Mouse (Mus musculus): ENCODE results near the gene Hoxb6.

Gene Hoxb6

DNA sequence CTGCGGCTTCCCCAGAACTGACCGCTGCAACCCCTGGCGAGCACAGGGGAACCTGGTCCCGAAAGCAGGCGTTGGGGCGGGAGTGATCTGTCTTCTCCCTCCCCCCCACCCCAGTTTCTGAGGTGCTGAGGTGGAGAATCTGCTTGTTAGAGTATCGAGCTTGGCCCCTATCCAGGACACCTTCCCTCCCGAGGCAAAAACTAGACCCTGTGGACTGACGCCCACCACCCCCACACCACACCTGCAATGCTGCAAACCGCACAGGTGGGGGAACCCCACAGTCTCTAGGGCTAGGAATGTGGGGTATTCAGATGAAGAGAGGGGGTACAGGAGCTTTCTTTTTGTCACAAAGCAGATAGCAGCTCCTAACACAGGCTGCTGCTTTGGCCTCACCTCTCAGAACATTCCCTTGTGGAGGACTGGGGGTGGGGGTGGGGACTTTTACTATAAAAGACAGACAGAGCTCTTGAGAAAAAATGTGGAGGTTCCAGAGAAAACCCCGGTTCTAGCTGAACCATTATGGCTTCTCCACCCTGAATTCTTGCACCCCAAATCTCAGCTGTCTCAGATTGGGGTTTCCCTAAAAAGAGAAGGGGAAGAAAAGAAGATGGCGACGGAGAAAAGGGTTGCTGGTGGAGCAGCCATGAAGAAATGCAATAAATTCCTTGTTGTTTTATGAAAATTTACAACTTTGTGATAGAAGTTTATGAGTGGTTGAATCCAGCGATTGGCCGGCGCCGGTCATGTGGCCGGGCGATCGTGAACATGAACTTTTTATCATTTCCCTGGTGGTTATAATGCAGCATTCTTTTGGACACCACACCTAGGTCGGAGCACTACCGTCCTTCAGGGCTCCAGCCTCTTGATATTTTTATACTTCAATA, at the start of gene Hoxb6:
Gene Hoxb6 (plus strand): TSS at position 796 of the 884 bp plus-strand sequence.
- DNase-seq (ENCODE audit: extremely low spot score) = no peak

DNA sequence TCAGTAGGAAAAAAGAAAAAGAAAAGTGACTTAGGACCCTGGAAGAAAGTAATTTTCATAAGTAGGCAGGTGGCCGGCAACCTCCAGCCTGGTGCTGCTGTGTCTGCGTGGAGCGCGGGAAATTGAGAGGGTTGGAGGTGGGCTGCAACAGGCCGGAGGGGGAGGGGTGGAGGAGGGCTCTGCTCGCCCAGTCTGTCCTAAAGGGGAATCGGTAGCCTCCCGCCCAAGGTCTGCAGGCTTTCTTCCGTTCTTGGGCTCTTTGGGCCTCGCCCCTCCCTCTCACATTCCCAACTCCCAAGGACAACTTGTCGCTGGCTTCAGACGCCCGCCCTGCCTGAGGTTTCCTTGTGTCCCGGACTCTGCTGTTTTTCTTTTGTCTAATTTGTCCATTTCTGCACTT, 41.4 kb upstream of the Hoxb6 start:
- peak; percentile 48 for DNase-seq (ENCODE audit: extremely low spot score)

DNA sequence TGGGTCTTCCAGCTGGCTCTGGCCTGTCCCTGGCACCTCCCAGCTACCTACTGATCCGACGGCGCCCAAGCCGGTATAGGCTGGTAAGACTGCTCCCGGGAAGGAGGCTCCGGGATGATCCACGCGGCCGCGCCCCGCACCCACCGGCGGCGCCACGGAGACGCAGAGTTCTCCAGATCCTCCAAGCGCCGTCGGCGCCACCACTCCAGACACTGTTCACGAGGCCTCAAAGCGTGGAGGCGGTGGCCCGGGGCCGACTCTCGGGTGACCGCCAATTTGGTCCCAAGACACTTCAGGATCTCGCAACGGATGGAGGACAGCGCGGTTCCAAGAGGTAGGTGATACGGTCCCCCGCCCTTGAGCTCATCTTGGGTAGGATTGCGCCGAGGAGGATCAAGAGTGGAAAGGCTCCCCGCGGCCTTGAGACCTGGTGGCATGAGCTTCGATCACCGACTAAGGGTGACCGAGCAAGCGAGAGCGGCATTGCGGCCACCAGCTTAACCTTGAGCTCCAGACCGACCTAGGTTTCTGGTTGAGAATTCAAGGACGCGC, 40.7 kb upstream of the Hoxb6 start:
- DNase-seq (ENCODE audit: extremely low spot score) = peak; percentile 36

DNA sequence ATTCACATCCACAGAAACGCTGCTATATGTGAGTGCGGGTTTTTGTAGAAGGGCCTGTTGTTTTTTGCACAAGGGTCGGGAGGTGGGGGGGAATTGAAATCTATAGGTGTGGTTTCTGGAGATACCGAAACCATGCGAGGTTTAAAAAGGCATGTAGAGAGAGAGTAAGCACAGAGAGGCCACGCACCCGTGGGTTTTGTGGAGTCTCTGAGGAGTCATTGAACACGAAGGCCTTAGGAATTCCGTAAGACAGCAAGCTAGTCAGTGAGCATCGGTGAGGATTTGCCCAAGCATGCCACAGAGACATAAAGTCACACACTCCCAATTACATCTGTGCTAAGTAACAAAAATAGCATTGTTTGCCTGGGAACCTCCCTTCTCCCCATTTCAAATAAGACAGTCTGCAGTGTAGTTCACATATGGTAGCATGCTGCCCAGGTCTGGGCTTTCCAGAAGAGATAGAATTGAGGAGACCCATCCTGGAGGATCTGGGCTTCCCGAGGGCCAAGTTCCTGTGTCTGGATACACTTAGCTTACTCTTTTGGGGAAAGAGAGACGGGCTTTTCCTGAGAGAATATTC, 39.6 kb upstream of the Hoxb6 start:
- DNase-seq (ENCODE audit: extremely low spot score) = peak; percentile 27

DNA sequence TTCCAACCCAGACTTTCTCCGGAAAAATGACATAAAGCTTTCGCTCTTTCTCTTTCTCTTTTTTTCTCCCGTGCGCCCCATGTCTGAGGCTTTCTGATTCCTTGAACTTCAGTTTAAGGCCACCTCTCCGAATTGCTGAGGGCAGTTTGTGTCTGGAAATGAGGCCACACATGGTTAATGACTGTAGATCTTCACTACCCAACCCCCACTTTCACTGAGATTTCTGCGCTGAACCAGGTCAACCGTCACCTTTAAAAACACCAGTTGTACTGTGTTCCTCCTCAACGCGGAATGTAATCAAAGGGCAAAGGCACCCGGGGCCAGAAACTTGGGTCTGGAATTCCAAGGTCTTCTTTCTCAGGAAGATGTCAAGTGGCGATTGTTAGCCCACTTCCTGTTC, 38.1 kb upstream of the Hoxb6 start:
- DNase-seq (ENCODE audit: extremely low spot score) = peak; percentile 25

DNA sequence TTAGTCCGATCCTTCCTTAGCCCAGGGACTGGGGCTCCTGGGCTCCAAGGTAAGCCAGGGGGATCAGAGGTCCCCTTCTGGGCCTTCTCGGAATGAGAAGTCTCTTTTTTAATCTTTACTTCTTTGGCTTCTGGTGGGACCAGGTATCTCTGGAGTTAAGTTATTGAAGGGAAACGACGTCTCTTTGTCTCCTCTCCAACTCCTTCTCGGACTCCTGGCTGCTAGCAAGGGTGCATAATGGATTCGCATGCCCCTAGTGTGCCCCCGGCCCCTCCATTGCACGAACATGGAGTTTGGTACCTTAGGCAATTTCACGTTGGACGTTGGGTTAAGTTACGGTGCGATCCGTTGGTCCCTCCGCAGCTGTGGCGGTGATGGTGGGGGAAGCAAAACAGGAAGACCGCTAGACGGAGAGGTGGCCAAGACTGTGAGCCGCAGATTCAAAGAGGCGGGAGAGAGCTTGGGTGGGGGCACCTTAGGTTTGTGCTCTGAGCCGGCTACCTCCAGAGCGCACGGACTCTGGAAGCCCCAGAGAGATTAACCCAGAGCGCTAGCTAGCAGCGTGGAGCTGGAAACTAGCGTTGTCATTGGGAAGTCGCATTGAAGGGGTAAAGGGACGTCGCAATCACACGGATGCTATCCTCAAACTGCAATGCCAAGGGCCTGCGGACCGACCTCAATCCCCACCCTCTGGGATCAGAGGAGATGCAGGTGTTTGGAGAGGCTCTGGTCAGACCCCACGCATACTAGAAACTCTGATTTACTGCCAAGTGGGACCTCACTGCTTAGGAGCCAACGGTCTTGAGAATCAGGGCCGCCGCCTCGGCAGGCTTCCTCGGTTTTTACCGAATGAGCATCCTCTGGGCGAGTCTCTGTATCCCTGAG, 36.9 kb upstream of the Hoxb6 start:
- DNase-seq (ENCODE audit: extremely low spot score) = peak; percentile 47

DNA sequence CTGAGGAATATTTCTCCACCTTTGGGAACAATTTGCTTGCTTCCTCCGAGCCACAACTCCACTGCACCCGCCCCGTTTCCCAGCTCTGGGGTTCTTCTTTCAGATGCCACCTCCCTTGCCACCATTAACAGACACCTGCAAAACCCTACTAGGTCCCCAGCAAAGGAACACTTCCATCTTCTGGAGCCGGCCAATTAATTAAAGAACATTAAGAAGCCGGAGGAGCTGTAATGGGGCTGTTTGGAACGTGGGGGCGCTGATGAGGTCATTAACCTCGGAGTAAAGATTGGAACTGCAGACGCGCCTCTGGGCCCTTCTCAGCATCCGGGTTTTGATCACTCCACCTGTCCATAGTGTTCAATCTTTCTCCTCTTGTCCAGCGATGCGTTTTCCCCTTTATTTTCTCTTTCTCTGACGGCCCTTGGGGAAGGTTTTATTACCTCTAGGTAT, 36.3 kb upstream of the Hoxb6 start:
- peak; percentile 35 for DNase-seq (ENCODE audit: extremely low spot score)

DNA sequence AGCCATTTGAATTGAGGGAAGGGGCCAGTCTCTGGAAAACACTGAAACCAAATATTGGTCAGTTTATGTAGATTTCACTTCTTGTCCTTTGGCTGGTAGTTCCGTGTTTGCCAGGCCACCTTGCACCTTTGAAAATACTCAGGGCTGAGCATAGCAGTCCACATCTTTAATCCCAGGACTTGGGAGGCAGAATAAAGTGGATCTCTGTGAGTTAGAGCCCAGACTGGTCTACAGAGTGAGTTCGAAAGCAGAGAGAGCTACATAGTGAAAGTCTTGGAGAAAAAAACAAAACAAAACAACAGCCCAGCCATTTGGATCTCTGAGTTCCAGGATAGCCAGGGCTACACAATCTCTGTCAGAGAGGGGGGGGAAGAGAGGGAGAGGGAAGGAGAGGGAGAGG, 35.1 kb upstream of the Hoxb6 start:
- no peak for DNase-seq (ENCODE audit: extremely low spot score)

DNA sequence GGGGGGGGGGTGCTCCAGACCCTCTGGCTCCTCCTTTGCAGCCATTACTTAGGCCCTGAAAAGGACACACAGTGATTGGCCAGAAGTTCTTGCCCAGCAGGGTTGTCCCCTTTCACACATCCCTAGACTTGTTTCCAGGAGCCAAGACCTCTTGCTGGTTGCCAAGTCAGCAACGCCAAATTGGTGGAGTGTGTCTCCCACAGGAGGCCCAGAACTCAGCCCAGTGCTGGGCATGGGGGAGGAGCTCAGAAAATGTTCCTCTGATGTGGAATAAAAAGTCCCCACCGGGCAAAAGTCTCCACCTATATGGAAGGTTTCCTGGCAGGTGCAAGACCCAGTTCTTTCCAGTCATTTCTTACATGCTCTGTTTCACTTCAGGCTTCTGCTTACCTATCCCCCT, 33.2 kb upstream of the Hoxb6 start:
- DNase-seq (ENCODE audit: extremely low spot score) = no peak

DNA sequence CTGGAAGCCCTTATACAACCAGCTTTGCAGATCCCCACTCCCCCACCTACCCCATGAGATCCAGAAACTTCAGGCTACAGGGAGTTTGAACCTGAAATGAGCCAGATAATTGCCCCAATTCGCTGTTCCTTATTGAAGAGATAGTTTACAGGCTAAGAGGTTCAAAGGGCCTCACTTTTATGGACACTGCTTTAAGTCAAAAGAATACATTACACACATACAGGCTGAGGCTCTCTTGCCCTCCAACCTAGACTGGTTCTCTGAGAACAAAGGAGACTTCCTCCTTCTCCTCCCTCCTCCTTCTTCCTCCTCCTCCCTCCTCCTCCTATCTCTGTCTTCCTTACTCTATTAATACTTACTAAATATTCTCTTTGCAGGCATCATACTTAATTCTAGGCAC, 32.8 kb upstream of the Hoxb6 start:
- no peak for DNase-seq (ENCODE audit: extremely low spot score)

DNA sequence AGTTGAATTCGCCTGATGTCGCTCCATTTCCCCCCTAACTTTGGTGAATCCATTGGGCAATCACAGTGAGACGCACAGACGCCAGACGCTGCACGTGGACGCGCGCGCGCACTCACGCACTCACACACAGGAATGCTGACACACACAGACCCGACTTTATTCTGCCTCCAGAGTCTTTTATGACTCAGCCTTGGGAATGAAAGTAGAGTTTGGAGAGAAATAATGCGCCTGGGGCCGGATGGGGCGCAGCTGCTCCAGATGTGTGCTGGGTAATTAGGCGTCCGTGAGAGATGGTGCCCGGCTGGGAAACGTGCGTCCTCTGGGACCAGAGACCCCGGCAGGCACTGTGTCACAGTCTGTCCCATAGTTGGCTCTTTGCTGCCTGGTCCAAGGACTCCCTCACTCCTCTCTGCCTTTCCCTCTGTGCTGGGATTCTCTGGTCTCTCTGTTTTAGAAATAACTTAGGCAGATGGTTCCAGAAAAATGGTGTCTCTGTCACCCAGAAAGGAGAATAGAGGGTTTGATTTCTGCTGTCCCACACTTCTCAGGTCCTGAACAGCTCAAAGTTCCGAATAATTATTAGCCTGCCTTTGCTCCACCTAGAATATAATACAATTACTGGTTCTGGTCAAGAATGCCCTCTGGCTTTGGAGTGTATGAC, 31.8 kb upstream of the Hoxb6 start:
- DNase-seq (ENCODE audit: extremely low spot score) = peak; percentile 29

DNA sequence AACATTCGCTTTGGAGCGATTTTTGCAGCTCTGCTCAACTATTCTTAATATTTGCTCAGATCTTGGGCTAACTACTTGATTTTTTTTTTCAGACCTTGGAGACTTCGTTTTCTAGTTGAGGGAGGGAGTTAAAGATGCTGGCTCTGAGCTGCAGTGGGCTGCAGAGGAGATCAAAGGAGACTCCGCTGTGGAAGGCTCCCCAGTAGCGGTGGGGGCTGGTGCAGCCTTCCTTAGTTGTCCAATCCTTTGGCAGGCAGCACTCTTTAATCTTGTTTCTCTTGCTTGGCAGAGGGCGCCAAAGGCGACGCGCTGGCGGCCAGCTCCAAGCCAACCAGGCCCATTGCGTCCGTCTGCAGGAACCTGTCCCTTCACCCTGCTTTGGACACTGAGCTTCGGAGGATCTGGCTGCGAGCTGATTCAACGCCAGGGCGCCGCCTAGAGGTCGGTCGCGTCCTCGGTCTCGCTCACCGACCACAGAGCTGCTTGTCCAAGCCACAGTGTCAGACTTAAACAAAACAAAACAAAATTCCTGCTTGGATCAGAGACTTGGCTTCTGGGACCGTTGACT, 30.9 kb upstream of the Hoxb6 start:
- DNase-seq (ENCODE audit: extremely low spot score) = peak; percentile 88

DNA sequence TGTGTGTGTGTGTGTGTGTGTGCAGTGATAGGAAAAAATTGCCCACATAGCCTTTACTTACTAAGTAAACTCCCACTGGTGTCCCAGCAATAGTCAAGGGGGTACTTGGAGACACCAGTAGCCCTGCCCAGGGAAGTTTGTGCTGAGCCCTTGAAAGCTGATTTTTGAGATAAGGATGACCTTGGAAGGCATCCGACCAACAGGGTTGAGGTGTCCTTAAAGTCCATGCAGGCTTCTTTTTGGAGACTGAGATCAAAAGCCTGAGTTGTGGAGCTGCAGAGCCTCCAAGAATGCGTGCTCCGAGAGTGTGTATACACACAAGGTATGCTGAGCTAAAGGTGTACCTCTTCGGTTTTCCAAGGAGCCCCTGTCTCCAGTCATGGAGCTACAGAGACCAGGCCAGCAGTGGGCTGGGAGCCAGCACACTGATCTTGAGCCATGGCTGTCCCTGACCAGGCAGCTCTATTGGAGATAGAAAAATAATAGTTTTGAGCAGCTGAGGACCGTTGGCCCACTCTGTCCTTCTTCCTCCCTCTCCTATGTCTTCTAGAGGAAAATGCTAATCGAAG, 29.9 kb upstream of the Hoxb6 start:
- DNase-seq (ENCODE audit: extremely low spot score) = peak; percentile 7

DNA sequence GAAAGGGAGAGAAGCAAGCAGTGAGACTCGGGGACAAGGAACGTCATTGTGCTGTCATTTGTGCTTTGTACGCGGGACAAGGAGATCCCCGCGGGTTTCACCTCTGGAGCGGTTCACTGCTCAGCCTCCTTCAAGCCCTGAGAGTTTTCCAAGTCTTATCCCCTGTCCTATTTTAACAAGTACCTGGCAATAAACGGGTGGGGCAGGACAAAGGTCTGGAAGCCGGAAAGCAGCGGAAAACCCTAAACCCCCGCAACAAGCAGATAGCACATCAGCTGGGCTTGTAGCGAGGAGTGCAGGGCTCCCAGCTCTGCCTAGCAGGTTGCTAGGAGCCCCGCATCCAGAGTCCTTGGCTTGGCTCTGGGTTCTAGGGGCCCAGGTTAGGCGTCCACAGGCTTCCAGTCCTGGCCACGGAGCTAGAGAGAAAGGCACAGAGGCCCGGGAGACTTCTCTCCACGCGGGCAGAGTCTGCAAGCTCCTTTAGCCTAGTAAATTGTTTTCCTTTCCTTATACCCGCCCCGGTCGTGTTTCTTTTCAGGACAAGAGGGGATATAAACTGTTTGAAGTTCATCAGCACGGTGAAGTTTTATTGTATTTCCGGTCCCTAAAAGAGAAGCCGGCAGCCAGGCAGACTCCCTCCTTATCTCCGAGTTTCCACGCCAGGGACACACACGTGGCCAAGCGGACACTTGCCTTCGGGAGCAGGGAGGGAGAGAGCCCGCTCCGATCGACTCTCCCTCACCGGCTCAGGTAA, 28.5 kb upstream of the Hoxb6 start:
- no peak for DNase-seq (ENCODE audit: extremely low spot score)

DNA sequence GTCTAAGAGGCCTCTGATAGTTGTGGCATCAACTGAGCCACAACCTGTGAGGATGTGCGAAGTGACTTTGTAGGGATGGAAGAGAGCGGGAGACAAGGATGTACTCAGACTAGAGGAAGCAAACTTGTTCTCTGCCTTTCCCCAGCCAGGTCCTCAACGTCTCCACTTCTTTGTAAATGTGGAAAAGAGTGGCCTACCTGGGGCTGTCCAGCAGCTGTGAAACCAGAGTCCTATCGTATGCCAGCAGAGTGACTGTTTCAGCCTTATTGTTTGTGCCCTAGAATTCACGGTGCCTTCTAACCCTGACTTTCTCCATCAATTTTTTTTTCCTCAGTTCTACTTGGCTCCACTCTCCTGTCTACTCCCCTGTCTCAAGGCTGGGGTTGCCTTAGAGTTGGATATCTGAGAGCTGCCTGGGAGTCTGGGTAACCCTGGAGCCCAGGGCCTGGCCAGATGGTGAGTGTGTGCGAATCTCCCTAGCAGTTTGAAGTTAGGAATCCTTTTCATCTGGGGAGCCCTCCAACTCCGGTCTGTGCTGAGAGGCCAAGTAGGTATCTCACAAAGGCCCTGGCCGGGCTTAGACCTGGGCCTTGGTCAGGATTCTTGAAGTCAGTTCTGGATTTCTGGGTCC, 27.8 kb upstream of the Hoxb6 start:
- DNase-seq (ENCODE audit: extremely low spot score) = peak; percentile 47

DNA sequence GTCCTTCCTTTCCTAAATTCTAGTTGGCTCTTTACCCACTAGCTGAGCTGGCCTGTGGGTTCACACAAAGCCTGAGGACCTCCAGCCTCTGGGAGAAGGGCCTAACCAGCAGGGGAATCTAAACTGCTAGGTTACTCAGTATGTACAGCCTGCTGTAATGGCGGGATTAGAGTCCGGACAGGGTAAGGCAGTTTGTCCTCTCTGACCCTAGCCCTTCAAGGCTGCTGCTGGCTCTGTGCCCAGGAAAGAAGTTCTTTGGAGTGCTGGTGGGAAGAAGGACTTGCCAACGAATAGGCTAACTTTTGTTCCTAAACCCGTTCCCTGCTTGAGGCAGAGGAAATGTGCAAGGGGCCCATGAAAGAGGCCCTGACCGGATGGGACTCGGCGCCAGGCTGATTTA, 26.3 kb upstream of the Hoxb6 start:
- peak; percentile 45 for DNase-seq (ENCODE audit: extremely low spot score)

DNA sequence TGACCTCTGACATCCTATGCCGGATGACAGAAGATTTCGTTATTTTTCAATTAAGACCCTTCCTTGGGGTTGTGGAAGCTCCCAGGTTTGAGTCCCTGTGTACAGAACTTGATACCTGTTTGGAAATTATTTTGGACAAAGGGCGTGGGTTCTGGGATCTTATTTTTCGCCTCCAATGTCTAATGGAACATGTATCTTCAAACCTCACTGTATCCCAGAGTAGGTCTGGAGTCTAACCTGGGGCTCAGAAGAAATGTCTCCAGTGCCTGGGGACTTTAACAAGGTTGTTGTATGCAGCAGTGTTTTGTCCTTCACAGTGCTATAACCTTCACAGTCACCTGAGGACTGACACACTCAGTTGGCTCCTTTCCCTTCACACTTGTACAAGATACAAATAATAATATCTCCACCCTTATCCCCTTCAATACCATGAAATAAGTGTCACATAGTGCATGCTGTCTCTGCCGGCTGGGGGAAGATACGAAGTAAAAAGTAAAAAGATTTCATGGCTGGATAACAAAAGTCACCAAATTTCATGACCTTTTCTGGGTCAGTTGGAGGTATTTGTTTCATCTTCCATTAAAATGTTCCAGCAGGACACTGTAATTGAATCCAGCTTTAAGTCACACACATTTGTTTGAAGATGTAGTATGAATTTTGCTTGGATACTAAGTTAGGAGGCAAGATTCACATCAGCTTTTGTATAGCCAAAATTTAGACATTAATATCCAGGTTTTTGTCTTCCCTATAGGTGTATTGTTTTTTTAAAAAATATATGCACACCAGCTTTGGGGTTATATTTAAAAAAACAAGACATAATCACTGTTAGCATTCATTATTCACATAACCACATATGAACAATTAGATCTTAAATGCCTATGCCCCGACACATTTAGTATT, 25.0 kb upstream of the Hoxb6 start:
- peak; percentile 51 for DNase-seq (ENCODE audit: extremely low spot score)

DNA sequence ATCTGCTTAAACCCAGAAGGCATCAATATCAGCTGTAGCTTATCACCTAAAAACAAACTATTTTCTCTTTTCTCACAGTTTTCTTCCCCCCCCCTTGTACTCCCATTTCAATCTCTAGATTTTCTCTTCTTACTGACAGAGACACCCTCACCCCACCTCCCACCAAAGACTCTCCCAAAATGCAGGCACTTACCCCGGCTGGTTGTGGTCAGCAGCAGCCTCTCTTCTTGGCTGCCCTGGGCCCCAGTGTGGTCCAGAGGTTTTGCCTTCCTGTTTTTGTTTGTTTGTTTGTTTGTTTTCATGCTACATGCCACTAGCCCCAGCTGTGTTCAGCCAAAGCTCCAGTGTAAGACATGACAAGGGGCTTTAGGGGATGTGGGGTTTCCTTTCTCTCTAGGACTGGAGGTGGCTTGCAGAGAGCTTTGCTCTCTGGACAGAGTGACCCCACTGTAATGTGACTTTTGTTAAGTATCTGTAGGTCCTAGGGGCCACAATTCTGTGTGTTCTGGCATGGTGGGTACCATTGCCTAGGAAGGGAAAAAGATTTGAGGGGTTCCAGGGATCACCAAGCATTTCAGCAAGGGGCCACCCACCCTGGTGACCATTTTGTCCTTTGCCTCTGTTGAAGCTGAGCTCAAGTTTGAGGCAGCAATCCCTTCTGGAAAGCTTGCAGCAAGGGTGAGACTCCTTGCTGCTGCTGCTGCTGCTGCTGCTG, 24.1 kb upstream of the Hoxb6 start:
- peak; percentile 47 for DNase-seq (ENCODE audit: extremely low spot score)
